Mouse (Mus musculus): Measurements from ENCODE around the gene Igf2r. TPM values are rescaled to one million over a fixed set of nuclear protein-coding genes. Genes with fewer than 3 reads are reported as not detected.

Gene Igf2r
- polyA plus RNA-seq, 1 experiment: 8.3 TPM

DNA sequence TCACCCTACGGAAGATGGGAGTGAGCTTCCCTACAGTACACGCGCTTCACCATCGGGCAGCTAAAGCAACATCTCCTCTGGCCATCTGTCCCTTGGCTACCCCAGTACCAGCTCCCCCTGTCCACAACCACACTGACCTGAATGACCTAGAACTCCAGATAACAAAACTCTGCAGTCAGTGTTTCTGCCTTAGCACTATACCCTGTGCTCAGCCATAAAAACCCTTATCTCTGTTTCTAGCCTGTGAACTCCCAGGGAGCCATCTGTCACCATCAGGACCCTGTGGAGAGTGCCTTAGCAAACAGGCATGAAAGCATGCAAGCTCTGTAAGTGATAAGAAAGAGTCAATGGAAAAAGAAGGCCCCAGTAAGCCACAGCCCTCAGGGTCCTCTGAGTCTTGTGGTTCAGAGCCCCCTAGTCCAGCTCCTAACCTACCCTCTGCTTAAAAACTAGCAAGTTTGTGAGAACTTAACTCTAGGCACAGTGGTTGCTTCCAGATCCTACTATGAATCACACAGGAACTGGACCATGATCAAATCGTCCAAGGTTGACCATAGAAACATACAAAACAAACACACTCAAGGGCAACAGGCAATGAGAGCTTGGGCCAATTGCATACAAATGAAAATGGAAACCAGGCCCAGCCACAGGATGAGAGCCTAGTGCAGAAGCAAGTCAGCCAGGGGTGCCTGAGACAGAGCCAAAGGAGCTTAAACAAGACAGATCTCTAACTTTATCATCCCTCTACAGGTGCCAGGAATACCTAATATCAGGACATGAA lies 45.3 kb downstream of the Igf2r start:
- WGBS: 52% methylated on average over 5 of the region's 5 CpGs
- Histone ChIP-seq H3K27ac (ENCODE audit: control insufficient read depth, insufficient read depth, low read depth, low read length, poor library complexity) (no peak overlapping the region), H3K4me3 (replicated peaks; ENCODE audit: control insufficient read depth, low read depth, low read length) (no peak overlapping the region), H3K4me1 (ENCODE audit: control insufficient read depth, insufficient read depth, low read length) (no peaks in the 10 kb centered on the region)
- no peak for TF ChIP-seq POLR2A (IDR thresholded peaks at IDR 0.05; ENCODE audit: borderline replicate concordance, control insufficient read depth, low read depth, low read length)
- no peak for TF ChIP-seq CTCF (IDR thresholded peaks at IDR 0.05; ENCODE audit: control insufficient read depth, insufficient read depth, low read length)

DNA sequence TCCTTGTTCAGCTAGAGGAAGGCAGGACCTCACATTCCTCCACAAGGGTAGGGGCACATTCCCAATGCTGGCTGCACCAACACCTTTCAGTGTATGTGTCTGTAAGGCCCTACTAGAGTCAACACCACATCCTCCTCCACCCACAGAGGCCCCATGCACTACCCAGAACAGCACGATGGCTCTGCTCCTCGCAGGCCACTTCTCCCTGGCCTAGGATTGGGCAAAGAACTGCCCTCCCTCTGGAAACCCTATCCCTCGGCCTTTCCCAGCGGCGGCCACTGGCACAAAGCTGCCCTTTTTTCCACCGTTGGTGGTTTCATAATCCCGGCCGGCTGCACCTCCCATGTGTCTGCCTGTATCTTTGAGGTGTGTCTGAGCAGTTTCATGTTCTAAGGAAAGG lies 46.8 kb downstream of the Igf2r start:
- Histone ChIP-seq H3K4me3 (replicated peaks; ENCODE audit: control insufficient read depth, low read depth, low read length) (no peak overlapping the region), H3K4me1 (ENCODE audit: control insufficient read depth, insufficient read depth, low read length) (no peaks in the 10 kb centered on the region), H3K27ac (ENCODE audit: control insufficient read depth, insufficient read depth, low read depth, low read length, poor library complexity) (no peak overlapping the region)
- TF ChIP-seq POLR2A (IDR thresholded peaks at IDR 0.05; ENCODE audit: borderline replicate concordance, control insufficient read depth, low read depth, low read length): no peak
- TF ChIP-seq CTCF (IDR thresholded peaks at IDR 0.05; ENCODE audit: control insufficient read depth, insufficient read depth, low read length): no peak
- 15% methylated on average over 8 of the region's 8 CpGs for WGBS

DNA sequence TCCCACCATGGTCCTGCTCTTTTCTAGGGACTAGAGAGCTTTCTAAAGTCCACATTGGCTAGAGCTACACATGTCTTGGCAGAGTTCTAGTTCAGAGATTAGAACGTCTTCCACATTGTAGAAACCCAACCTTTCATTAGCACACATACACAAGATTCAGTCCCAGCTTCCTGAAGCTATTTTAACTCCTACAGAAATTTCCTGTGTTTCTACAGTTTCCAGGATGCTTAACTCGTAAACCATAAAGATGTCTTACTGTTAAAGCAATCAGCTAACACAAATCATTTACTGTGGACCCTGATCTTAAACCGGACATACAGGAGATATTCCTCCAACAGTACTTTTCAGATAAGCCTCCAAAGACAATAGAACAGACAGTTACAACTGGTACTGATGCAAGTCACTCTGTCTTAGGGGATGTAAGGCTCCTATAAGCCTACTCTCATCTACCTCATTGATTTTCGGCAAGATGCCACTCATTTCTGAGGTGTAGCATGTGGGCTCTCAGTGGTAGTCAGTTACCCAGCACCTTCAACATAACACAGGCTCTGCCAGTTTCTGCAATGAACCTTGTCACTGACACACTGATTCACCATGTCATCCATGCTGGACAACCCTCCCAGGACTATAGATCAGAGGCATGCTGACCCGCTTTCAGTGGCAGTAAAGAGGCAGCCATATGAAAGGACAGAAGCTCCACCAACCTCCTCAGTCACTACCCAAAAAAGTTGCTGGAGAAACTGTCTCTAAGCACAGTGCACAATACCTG lies 48.2 kb downstream of the Igf2r start:
- Histone ChIP-seq H3K4me3 (replicated peaks; ENCODE audit: control insufficient read depth, low read depth, low read length) (no peak overlapping the region), H3K4me1 (ENCODE audit: control insufficient read depth, insufficient read depth, low read length) (no peaks in the 10 kb centered on the region), H3K27ac (ENCODE audit: control insufficient read depth, insufficient read depth, low read depth, low read length, poor library complexity) (no peak overlapping the region)
- WGBS: 71% methylated on average over 5 of the region's 5 CpGs
- no peak for TF ChIP-seq POLR2A (IDR thresholded peaks at IDR 0.05; ENCODE audit: borderline replicate concordance, control insufficient read depth, low read depth, low read length)
- no peak for TF ChIP-seq CTCF (IDR thresholded peaks at IDR 0.05; ENCODE audit: control insufficient read depth, insufficient read depth, low read length)

DNA sequence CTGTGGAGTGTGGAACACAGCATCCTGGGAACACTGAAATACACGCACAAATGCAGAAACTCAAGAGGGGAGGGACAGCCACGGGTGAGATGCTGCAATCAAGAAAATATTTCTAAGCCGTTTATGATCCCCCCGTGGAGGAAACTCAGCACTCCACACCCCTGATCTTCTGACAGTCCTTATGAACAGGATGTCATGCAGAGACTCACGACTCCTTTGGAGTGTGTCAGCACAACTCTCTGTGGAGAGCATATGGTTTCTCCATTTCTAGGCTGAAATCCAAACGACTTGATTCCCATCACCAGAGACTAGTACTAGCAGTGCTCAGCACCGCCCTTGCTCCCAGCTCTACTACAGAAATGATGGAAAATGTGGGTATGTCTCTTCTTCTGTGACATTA lies 51.2 kb downstream of the Igf2r start:
- no peak overlapping the region for H3K27ac ChIP-seq (ENCODE audit: control insufficient read depth, insufficient read depth, low read depth, low read length, poor library complexity)
- no peak for TF ChIP-seq POLR2A (IDR thresholded peaks at IDR 0.05; ENCODE audit: borderline replicate concordance, control insufficient read depth, low read depth, low read length)
- TF ChIP-seq CTCF (IDR thresholded peaks at IDR 0.05; ENCODE audit: control insufficient read depth, insufficient read depth, low read length): no peak
- H3K4me1 ChIP-seq (ENCODE audit: control insufficient read depth, insufficient read depth, low read length): peaks cover 1% of the 10 kb centered on the region; the same call in 1 of the 2 replicates
- H3K4me3 ChIP-seq (replicated peaks; ENCODE audit: control insufficient read depth, low read depth, low read length): no peak overlapping the region
- WGBS: 55% methylated on average over 7 of the region's 7 CpGs

DNA sequence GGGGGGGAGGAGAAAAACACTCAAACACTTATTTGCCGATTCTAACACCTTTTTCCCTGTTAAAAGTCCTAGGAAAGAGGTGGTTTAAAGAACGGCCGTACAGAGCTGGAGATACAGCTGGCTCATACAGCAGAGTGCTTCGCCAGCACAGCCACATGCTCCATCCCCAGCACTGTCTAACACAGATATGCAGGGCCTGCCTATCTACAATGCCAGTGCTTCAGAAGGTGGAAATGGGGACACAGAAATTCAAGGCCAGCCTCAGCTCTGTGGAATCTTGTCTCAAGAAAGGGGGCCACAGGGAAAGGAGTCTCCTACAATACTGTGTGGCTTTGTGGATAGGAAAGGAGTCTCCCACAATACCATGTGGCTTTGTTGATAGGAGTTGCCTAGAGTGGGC lies 52.0 kb downstream of the Igf2r start:
- peaks cover 1% of the 10 kb centered on the region; the same call in 1 of the 2 replicates for H3K4me1 ChIP-seq (ENCODE audit: control insufficient read depth, insufficient read depth, low read length)
- H3K27ac ChIP-seq (ENCODE audit: control insufficient read depth, insufficient read depth, low read depth, low read length, poor library complexity): no peak overlapping the region
- H3K4me3 ChIP-seq (replicated peaks; ENCODE audit: control insufficient read depth, low read depth, low read length): no peak overlapping the region
- WGBS: 76% methylated on average over 4 of the region's 4 CpGs
- TF ChIP-seq CTCF (IDR thresholded peaks at IDR 0.05; ENCODE audit: control insufficient read depth, insufficient read depth, low read length): no peak
- no peak for TF ChIP-seq POLR2A (IDR thresholded peaks at IDR 0.05; ENCODE audit: borderline replicate concordance, control insufficient read depth, low read depth, low read length)

DNA sequence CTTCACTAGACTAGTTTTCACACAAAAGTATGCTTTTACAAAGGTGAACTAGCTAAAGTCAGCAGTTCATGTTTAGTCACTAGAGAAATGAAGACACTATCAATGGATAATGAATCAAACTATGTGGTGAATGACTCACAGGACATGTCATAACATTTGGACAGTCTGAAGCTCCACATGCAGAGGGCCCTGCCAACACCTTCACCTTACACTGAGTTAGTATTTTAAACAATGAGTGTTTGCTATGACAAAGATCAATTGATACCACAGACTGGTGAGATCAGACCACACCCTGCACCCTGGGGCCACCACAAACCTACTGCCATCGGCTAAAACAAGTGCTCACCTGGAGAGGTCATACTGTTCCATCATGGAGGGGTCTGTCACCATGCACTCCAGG lies 54.4 kb downstream of the Igf2r start:
- Histone ChIP-seq H3K4me3 (replicated peaks; ENCODE audit: control insufficient read depth, low read depth, low read length) (no peak overlapping the region), H3K27ac (ENCODE audit: control insufficient read depth, insufficient read depth, low read depth, low read length, poor library complexity) (no peak overlapping the region), H3K4me1 (ENCODE audit: control insufficient read depth, insufficient read depth, low read length) (peaks cover 1% of the 10 kb centered on the region; the same call in 1 of the 2 replicates)
- 49% methylated on average over 1 of the region's 1 CpGs for WGBS
- no peak for TF ChIP-seq CTCF (IDR thresholded peaks at IDR 0.05; ENCODE audit: control insufficient read depth, insufficient read depth, low read length)
- no peak for TF ChIP-seq POLR2A (IDR thresholded peaks at IDR 0.05; ENCODE audit: borderline replicate concordance, control insufficient read depth, low read depth, low read length)

DNA sequence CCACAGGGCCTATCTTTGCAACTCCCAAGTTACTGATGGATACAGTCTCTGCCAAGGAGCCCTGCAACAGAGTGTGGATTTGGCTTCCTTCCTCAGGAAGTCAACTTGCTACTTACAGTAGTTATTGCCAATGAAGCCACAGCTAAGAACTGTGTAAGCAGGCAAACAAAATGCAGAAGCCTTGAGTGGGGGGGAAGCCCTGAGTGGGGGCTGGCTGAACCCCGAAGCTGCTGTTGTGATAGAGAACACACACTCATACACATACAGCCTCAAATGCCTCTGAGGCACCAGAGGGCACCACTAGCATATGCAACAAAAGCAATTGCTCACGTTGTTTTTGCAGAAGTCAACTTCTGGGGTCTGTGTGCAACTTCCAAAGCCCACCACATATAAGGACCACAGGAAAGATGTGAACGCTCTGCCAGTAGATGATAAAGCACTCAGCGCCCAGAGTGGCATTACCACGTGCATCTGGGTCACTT lies 55.3 kb downstream of the Igf2r start:
- TF ChIP-seq CTCF (IDR thresholded peaks at IDR 0.05; ENCODE audit: control insufficient read depth, insufficient read depth, low read length) (no peak), POLR2A (IDR thresholded peaks at IDR 0.05; ENCODE audit: borderline replicate concordance, control insufficient read depth, low read depth, low read length) (no peak)
- Histone ChIP-seq H3K4me3 (replicated peaks; ENCODE audit: control insufficient read depth, low read depth, low read length) (no peak overlapping the region), H3K4me1 (ENCODE audit: control insufficient read depth, insufficient read depth, low read length) (peaks cover 1% of the 10 kb centered on the region; the same call in 1 of the 2 replicates), H3K27ac (ENCODE audit: control insufficient read depth, insufficient read depth, low read depth, low read length, poor library complexity) (no peak overlapping the region)
- WGBS: 5% methylated on average over 5 of the region's 5 CpGs

DNA sequence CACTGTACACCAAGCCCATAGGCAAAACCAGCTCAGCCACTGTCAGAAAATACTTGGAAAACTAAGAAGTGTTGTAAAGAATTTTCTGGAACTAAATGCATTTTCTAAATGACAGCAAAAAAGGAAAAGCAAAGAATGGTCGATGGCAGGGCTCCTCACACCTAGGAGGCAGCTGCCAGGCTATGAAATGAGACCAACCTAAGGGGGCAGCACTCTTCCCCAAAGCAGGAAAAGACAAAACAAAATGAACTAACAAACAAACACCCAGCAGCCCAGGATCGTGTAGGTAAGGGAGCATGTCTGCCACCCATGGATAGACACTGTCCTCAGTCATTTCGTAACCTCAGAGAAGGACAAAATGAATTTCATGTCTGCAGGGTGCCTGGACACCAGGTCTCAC lies 56.5 kb downstream of the Igf2r start:
- TF ChIP-seq CTCF (IDR thresholded peaks at IDR 0.05; ENCODE audit: control insufficient read depth, insufficient read depth, low read length): no peak
- TF ChIP-seq POLR2A (IDR thresholded peaks at IDR 0.05; ENCODE audit: borderline replicate concordance, control insufficient read depth, low read depth, low read length): no peak
- Histone ChIP-seq H3K27ac (ENCODE audit: control insufficient read depth, insufficient read depth, low read depth, low read length, poor library complexity) (no peak overlapping the region), H3K4me1 (ENCODE audit: control insufficient read depth, insufficient read depth, low read length) (peaks cover 1% of the 10 kb centered on the region; the same call in 1 of the 2 replicates), H3K4me3 (replicated peaks; ENCODE audit: control insufficient read depth, low read depth, low read length) (no peak overlapping the region)
- WGBS: 57% methylated on average over 3 of the region's 3 CpGs

Data from bone marrow, adult 2 months (tissue).